Mouse (Mus musculus): ENCODE measurements around the gene Apom.

GRCm38 (mm10) chr17:35103221-35103690, 28.6 kb downstream of the Apom start:
- TF ChIP-seq CTCF (IDR thresholded peaks at IDR 0.05; ENCODE audit: control insufficient read depth, insufficient read depth, insufficient read length), result no peak
- no peak for TF ChIP-seq MYOG (IDR thresholded peaks at IDR 0.05; ENCODE audit: control insufficient read depth, extremely low read depth, insufficient read length)
- TF ChIP-seq USF1 (IDR thresholded peaks at IDR 0.05; ENCODE audit: low read depth), result no peak
- TF ChIP-seq MAX (IDR thresholded peaks at IDR 0.05), result no peak
